Mouse (Mus musculus) ES-E14 (cell line): ENCODE measurements around the gene Rab44. TPM values are rescaled to one million over a fixed set of nuclear protein-coding genes. Genes with fewer than 3 reads are reported as not detected.

ENCODE experiments used
- DNase-seq: peaks from one replicate; pipeline ENCODE4 v3.0.0-alpha.2; 2013; ENCODE audit warnings: low read depth, low spot score
- H3K27ac ChIP-seq: 2 replicates; pipeline ENCODE4 v1.5.1; 2012; ENCODE audit warnings: low read depth, mild to moderate bottlenecking, low read length, moderate library complexity, mixed read lengths; ENCODE audit not compliant: poor library complexity, insufficient read depth, severe bottlenecking
- H3K36me3 ChIP-seq: 2 replicates; pipeline ENCODE4 v1.6.1; 2012; ENCODE audit warnings: mild to moderate bottlenecking, low read length, moderate library complexity, mixed read lengths; ENCODE audit not compliant: control insufficient read depth, poor library complexity, insufficient read depth, severe bottlenecking
- H3K4me1 ChIP-seq, 2 experiments: fragments of 150-350 bp in 1 of 2; sonication (generic) in 1 of 2; 2 replicates each; pipeline ENCODE4 v1.6.1; 2012; ENCODE audit warnings: low read length in 2 of 2, mild to moderate bottlenecking in 1 of 2, mixed read lengths in 1 of 2; ENCODE audit not compliant: control insufficient read depth in 2 of 2, insufficient read depth in 2 of 2, poor library complexity in 1 of 2
- H3K4me3 ChIP-seq, 2 experiments: fragments of 150-350 bp in 1 of 2; sonication (generic) in 1 of 2; 2 replicates each; pipeline ENCODE4 v1.5.1; 2012; ENCODE audit warnings: low read length in 2 of 2, low read depth in 1 of 2, mild to moderate bottlenecking in 1 of 2, mixed read lengths in 1 of 2; ENCODE audit not compliant: insufficient read depth in 1 of 2, poor library complexity in 1 of 2, severe bottlenecking in 1 of 2
- H3K9ac ChIP-seq: 2 replicates; pipeline ENCODE4 v1.6.1; 2012; ENCODE audit warnings: low read depth, mild to moderate bottlenecking, low read length, mixed read lengths; ENCODE audit not compliant: poor library complexity, insufficient read depth, severe bottlenecking
- H3K9me3 ChIP-seq: fragments of 150-350 bp; sonication (generic); 2 replicates; pipeline ENCODE4 v1.6.1; 2012; ENCODE audit warnings: low read depth, mild to moderate bottlenecking, low read length; ENCODE audit not compliant: control insufficient read depth, insufficient read depth
- CHD2 ChIP-seq: IDR thresholded peaks from 2 replicates; pipeline ENCODE4 v1.6.1; 2014; ENCODE audit warnings: mild to moderate bottlenecking, low read depth, low read length, inconsistent platforms
- HCFC1 ChIP-seq: IDR thresholded peaks from 2 replicates; pipeline ENCODE4 v1.6.1; 2012; ENCODE audit warnings: low read length, inconsistent platforms, borderline replicate concordance; ENCODE audit not compliant: insufficient read depth
- MAFK ChIP-seq: IDR thresholded peaks from 2 replicates; pipeline ENCODE4 v1.6.1; 2014; ENCODE audit warnings: mild to moderate bottlenecking, low read depth, low read length, inconsistent platforms; ENCODE audit not compliant: insufficient read depth
- ZC3H11A ChIP-seq: IDR thresholded peaks from 2 replicates; pipeline ENCODE4 v1.6.1; 2012; ENCODE audit warnings: low read depth, mild to moderate bottlenecking, inconsistent platforms, low read length, borderline replicate concordance
- ZNF384 ChIP-seq: IDR thresholded peaks from 2 replicates; pipeline ENCODE4 v1.6.1; 2012; ENCODE audit warnings: low read depth, low read length, inconsistent platforms
- in situ Hi-C, 2 experiments: fragments of 600-800 bp; cut with MboI; formaldehyde crosslinking; loops; one replicate each; pipeline ENCODE4 v1.15.1; 2025; ENCODE audit warnings: low sequenced_read_pairs in 2 of 2, inconsistent platforms in 1 of 2; ENCODE audit not compliant: unreplicated experiment in 2 of 2
- total RNA-seq: library from RNA; depleted of rRNA; stranded (reverse); fragments of 300-350 nt; gene quantifications from 2 replicates; pipeline ENCODE4 v1.2.3, GENCODE M21; 2012

Gene Rab44
- total RNA-seq, 1 experiment, result 0.31 TPM

DNA sequence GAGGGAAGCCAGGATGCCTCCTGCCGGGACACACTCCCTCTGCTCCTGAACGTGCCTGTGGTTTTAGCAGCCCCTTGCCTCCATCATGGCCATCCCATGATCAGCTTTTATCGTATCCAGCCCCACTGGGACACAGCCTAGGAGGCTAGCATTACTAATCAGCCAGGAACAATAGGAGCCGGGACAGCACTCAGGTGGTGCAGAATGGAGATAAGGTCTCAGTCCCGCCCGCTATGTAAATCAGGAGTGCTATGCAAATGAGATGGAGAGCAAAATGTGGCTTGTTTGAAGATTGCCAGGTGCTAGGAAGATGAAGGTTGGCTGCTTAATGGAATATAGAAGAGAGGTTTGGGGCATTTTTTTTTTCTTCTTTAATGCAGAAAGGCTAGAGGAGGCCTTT is 51.5 kb downstream of the Rab44 start:
- Histone ChIP-seq H3K27ac (peak overlapping the region; percentile 34; the same call in 1 of the 2 replicates), H3K4me3 (no peak overlapping the region), H3K4me1 (peaks cover 5 to 24% of the 10 kb centered on the region in 2 experiments; a peak in 2 of 4 replicates), H3K9me3 (no peaks in the 10 kb centered on the region), H3K36me3 (peaks cover 9% of the 10 kb centered on the region; the same call in 1 of the 2 replicates), H3K9ac (no peak overlapping the region)
- in situ Hi-C loops, result no loop called here
- no peak for DNase-seq
- TF ChIP-seq ZC3H11A (no peak), ZNF384 (no peak)

DNA sequence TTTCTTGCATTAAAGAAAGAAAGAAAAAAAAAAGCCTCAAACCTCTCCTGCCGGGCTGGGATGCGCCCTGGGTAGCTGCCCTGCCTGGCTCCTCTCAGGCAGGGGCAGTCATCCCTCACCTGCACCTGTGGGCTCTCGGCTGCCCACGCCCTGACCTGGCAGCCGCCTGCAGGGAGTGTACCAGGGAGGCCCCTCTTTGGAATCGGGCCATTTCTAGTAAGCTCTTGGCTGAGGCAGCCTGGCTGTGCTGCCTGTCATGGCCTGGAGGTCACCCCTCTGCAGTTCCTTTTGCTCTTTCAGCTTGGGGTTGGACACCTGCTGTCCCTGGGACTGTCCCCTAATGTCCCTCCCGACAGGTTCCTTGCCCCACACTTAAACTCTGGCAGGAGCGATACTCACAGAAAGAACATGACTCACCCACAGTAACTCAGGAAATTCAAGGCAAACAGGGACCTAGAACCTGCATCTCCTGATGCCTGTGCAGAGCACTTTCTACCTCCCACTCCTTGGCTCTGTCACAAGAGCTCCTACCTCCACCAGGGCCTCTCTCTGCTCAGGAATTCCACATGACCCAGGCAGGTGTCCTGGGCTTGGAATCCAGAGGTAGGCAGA is 52.1 kb downstream of the Rab44 start:
- peaks cover 7% of the 10 kb centered on the region; the same call in 1 of the 2 replicates for H3K36me3 ChIP-seq
- no peak overlapping the region for H3K9ac ChIP-seq
- no peak for DNase-seq
- H3K27ac ChIP-seq, result no peak overlapping the region
- peaks cover 5 to 22% of the 10 kb centered on the region in 2 experiments; a peak in 2 of 4 replicates for H3K4me1 ChIP-seq
- H3K9me3 ChIP-seq, result no peaks in the 10 kb centered on the region
- no peak overlapping the region for H3K4me3 ChIP-seq
- no peak for TF ChIP-seq HCFC1
- no peak for TF ChIP-seq ZNF384
- no peak for TF ChIP-seq ZC3H11A
- no peak for TF ChIP-seq MAFK
- TF ChIP-seq CHD2, result no peak
- in situ Hi-C loops, result no loop called here

DNA sequence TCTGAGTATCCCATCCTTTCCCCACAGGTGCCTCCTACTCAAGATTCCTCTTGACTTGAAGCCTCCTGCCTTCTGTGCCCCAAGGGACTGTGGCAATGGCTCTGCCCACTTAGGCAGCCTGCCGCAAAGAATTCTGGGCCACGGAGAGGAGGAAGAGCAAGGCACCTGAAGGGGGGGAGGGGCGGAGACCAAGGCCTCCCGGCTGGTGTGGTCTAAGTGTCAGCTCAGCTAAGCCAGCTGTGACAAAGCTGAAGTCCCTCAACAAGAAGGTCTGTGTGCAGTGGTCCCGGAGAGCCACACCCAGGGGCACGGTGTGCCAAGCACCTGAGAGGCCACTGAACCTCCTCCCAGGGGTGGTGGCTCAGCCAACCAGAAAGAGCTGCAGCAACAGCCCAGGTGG is 53.4 kb downstream of the Rab44 start:
- H3K4me3 ChIP-seq, result no peak overlapping the region
- H3K4me1 ChIP-seq, result peaks cover 9 to 28% of the 10 kb centered on the region in 2 experiments; a peak in 2 of 4 replicates
- no peak overlapping the region for H3K27ac ChIP-seq
- no peaks in the 10 kb centered on the region for H3K9me3 ChIP-seq
- TF ChIP-seq CHD2 (no peak), MAFK (no peak), ZC3H11A (no peak), ZNF384 (no peak), HCFC1 (no peak)
- no peak for DNase-seq
- in situ Hi-C loops, result no loop called here
- H3K36me3 ChIP-seq, result peaks cover 3% of the 10 kb centered on the region; the same call in 1 of the 2 replicates
- no peak overlapping the region; the same call in 1 of the 2 replicates for H3K9ac ChIP-seq

DNA sequence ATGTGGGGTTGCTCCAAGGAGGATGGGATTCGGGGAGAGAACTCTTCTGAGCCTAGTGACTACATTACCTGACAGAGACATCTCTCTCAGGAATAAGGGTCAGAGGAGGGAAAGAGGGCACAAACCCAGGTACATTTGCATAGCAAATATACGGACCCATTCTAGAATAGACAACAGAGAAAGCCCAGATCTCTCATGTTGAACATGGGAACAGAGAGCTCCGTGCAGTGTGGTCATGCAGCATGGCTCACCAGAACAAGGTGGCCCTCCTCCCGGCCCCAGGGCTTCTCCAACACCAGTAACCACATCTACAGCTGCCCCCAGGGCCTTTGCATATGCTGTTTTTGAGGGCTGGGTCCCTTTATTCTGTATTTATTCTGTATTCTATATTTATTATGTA is 54.5 kb downstream of the Rab44 start:
- H3K9ac ChIP-seq, result no peak overlapping the region
- in situ Hi-C loops, result no loop called here

More for the DNA sequence above, 54.5 kb downstream of the Rab44 start:
- Histone ChIP-seq H3K4me3 (no peak overlapping the region), H3K36me3 (peaks cover 3% of the 10 kb centered on the region; the same call in 1 of the 2 replicates), H3K9me3 (no peaks in the 10 kb centered on the region), H3K27ac (no peak overlapping the region), H3K4me1 (peaks cover 9 to 31% of the 10 kb centered on the region in 2 experiments; a peak in 2 of 4 replicates)
- no peak for DNase-seq
- no peak for TF ChIP-seq HCFC1
- TF ChIP-seq CHD2, result no peak
- TF ChIP-seq MAFK, result no peak
- TF ChIP-seq ZC3H11A, result no peak
- TF ChIP-seq ZNF384, result no peak
